Mouse (Mus musculus) limb, embryonic 15.5 days (tissue): Measurements from ENCODE around the gene Crls1. TPM values are rescaled to one million over a fixed set of nuclear protein-coding genes. Genes with fewer than 3 reads are reported as not detected.

Experiments used
- ATAC-seq: fragments of 200-750 bp; cut with Nextera tagmentation; 2 replicates; pipeline ENCODE4 v1.8.0; 2017; ENCODE audit warnings: low read depth, moderate TSS enrichment; ENCODE audit not compliant: insufficient number of reproducible peaks, low FRiP score, low TSS enrichment
- H3K27ac ChIP-seq: fragments of 300-500 bp; sonication (generic); 2 replicates; pipeline ENCODE4 v1.5.1; 2015; ENCODE audit warnings: moderate library complexity, mild to moderate bottlenecking, inconsistent platforms
- H3K27me3 ChIP-seq: fragments of 300-500 bp; sonication (generic); 2 replicates; pipeline ENCODE4 v1.6.1; 2015; ENCODE audit warnings: inconsistent platforms
- H3K36me3 ChIP-seq: fragments of 300-500 bp; sonication (generic); 2 replicates; pipeline ENCODE4 v1.6.1; 2015; ENCODE audit warnings: inconsistent platforms
- H3K4me1 ChIP-seq: fragments of 300-500 bp; sonication (generic); 2 replicates; pipeline ENCODE4 v1.6.1; 2015; ENCODE audit warnings: inconsistent platforms
- H3K4me2 ChIP-seq: fragments of 300-500 bp; sonication (generic); 2 replicates; pipeline ENCODE4 v1.6.1; 2015; ENCODE audit warnings: mild to moderate bottlenecking, inconsistent platforms
- H3K4me3 ChIP-seq: fragments of 300-500 bp; sonication (generic); 2 replicates; pipeline ENCODE4 v1.5.1; 2015; ENCODE audit warnings: mild to moderate bottlenecking, inconsistent platforms
- H3K9ac ChIP-seq: fragments of 300-500 bp; sonication (generic); 2 replicates; pipeline ENCODE4 v1.6.1; 2015; ENCODE audit warnings: inconsistent platforms
- H3K9me3 ChIP-seq: fragments of 300-500 bp; sonication (generic); 2 replicates; pipeline ENCODE4 v1.6.1; 2016; ENCODE audit warnings: inconsistent platforms
- WGBS: fragments of 180-500 bp; shearing (Covaris S2); methylation state at CpG from one replicate; pipeline ENCODE4 v1.1.7; 2015; 5-methylcytosine and 5-hydroxymethylcytosine counted together
- polyA plus RNA-seq: library from polyadenylated mRNA; unstranded; fragments of >200 nt; fragmentation: Nextera tagmentation; extraction: Ambion mirVana; gene quantifications from 2 replicates; pipeline ENCODE4 v1.2.1, GENCODE M21; 2015

Gene Crls1
- polyA plus RNA-seq, 1 experiment from 2014 or later: 17.8 TPM

DNA sequence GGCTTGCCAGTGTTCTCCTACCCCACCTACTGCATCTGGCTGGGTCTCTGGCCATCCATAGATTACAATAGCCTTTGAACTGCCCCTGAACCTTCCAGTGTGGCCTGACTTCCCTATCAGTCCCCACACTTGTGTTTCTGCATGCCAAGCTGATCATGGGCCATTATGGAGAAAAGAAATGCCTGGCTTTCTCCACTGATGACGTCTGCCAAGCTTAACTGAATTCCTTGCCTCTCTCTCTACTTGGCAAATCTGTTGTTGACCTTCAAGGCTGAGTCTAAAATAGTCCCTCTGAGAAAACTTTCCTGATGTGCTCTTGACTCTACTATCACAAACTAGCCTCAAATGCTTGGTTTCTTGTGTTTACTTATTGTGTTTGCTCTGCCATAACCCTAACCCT lies 51.7 kb downstream of the Crls1 start:
- no peaks in the 10 kb centered on the region for H3K9me3 ChIP-seq

DNA sequence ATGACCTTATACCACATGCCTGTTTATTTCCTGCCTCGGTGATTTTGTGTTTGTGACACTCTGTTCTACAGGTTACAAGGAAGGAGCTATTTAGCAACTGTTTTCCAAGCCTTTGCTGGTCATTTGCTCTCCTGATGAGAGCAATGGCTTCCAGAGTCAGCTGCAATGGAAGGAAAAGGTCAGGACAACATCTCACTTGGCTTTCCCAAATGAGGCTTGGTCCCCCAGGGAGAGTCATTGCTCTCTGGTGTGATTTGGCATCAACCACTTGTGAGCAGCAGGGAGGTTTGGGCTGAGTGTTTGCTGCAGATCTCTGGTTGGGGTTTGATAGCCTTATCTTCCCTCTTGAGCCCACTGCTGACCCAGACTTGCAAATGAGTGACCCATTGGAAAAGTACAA lies 54.1 kb downstream of the Crls1 start:
- Histone ChIP-seq H3K27me3 (no peaks in the 10 kb centered on the region), H3K27ac (no peak overlapping the region), H3K4me1 (no peaks in the 10 kb centered on the region), H3K36me3 (no peaks in the 10 kb centered on the region), H3K9me3 (no peaks in the 10 kb centered on the region), H3K9ac (no peak overlapping the region), H3K4me2 (no peak overlapping the region), H3K4me3 (no peak overlapping the region)
- no peak for ATAC-seq
- WGBS: 70% methylated on average over 1 of the region's 1 CpGs

More for the DNA sequence above, 51.7 kb downstream of the Crls1 start:
- H3K4me2 ChIP-seq: no peak overlapping the region
- H3K27me3 ChIP-seq: no peaks in the 10 kb centered on the region
- ATAC-seq: no peak
- 57% methylated on average over 1 of the region's 1 CpGs for WGBS
- no peak overlapping the region for H3K27ac ChIP-seq
- no peaks in the 10 kb centered on the region for H3K36me3 ChIP-seq
- H3K4me3 ChIP-seq: no peak overlapping the region
- no peaks in the 10 kb centered on the region for H3K4me1 ChIP-seq
- no peak overlapping the region for H3K9ac ChIP-seq

DNA sequence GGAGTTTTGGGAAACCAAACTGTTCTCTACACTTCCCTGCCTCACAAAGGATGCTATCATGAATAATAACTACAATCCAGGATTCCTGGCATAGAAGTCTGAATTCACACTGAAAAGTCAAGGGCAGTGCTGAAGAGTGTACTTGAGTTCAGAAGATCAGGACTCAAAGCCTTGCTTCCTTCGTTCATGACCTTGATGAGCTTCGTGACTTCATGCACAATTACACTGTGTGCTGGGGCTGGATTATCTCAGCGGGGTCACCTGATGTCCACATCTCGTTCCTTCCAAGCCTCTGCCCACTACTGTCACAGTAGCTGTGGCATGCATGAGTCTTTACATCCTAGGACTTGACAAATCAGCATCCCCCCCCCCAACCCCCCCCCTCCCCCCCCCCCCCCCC lies 55.2 kb downstream of the Crls1 start:
- H3K4me3 ChIP-seq: no peak overlapping the region
- no peak overlapping the region for H3K27ac ChIP-seq
- no peaks in the 10 kb centered on the region for H3K36me3 ChIP-seq
- no peaks in the 10 kb centered on the region for H3K9me3 ChIP-seq
- H3K9ac ChIP-seq: no peak overlapping the region
- H3K27me3 ChIP-seq: no peaks in the 10 kb centered on the region
- no peaks in the 10 kb centered on the region for H3K4me1 ChIP-seq
- 86% methylated on average over 4 of the region's 4 CpGs for WGBS
- ATAC-seq: no peak
- H3K4me2 ChIP-seq: no peak overlapping the region

DNA sequence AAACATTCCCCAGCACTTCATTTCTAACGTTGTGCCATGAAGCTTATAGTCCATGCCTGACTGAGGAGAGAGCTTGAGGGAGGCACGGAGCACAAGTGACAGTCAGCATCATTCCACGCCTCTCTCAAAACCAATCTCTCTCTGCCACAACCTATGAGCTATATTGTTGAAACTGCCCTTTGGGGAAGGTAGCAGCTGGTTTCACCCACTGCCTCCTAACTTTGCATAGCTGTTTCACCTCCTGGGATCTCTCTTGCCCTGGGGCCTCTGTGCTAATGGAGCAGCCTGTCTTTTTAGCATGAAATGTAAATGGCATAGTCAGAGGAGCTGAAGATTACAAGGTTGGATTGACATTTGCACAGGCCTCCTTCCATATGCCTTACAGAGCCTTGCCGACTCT lies 55.6 kb downstream of the Crls1 start:
- Histone ChIP-seq H3K4me3 (no peak overlapping the region), H3K9me3 (no peaks in the 10 kb centered on the region), H3K9ac (no peak overlapping the region), H3K36me3 (no peaks in the 10 kb centered on the region), H3K4me1 (no peaks in the 10 kb centered on the region), H3K27ac (no peak overlapping the region), H3K27me3 (no peaks in the 10 kb centered on the region), H3K4me2 (no peak overlapping the region)
- ATAC-seq: no peak
- WGBS: 93% methylated on average over 3 of the region's 4 CpGs

DNA sequence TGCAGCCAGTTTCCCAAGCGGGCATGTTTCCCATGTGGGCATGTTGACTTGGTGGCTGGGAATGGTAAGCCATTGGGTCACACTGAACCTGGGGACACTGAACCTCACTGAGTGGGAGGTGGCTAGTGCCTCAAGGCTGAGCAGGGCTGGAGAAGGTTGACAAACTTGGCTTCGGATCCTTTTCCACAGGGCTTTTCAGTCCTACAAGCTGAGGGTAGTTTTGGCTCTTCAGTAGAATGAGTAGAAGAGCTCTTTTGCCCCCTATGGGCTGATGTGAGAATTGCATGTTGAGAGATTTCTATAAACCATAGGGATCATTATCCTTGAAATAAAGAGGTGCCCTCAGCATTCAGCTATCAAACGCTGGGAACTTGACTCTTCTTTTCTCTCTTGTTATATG lies 57.0 kb downstream of the Crls1 start:
- ATAC-seq: no peak
- H3K36me3 ChIP-seq: no peaks in the 10 kb centered on the region
- no peak overlapping the region for H3K9ac ChIP-seq
- no peaks in the 10 kb centered on the region for H3K9me3 ChIP-seq
- H3K27ac ChIP-seq: no peak overlapping the region
- H3K4me2 ChIP-seq: no peak overlapping the region
- no peak overlapping the region for H3K4me3 ChIP-seq
- WGBS: 36% methylated on average over 3 of the region's 3 CpGs
- no peaks in the 10 kb centered on the region for H3K27me3 ChIP-seq
- H3K4me1 ChIP-seq: no peaks in the 10 kb centered on the region

DNA sequence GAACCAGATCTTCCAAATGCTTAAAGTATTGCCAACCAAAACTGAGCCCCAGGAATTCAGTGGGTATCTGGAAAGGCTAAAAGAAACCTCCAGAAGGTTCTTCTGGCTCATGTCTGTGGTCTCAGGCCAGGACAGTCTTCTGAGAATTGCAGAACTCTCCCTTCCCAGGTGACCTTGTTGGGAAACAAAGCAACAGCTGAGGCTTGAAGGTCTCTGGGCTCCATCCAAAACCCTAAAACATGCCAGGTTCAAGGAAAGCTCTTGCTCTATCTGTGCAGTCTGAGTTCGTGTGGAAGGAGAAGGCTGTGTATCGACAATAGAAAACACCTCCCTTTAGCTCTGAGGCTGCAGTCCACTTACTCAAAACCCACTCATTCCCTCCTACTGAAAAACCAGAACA lies 58.5 kb downstream of the Crls1 start:
- no peak overlapping the region for H3K4me2 ChIP-seq
- H3K27ac ChIP-seq: no peak overlapping the region
- H3K9ac ChIP-seq: no peak overlapping the region
- no peak overlapping the region for H3K4me3 ChIP-seq
- H3K4me1 ChIP-seq: no peaks in the 10 kb centered on the region
- no peak for ATAC-seq
- H3K36me3 ChIP-seq: no peaks in the 10 kb centered on the region
- H3K27me3 ChIP-seq: no peaks in the 10 kb centered on the region
- WGBS: 67% methylated on average over 2 of the region's 2 CpGs
- no peaks in the 10 kb centered on the region for H3K9me3 ChIP-seq

DNA sequence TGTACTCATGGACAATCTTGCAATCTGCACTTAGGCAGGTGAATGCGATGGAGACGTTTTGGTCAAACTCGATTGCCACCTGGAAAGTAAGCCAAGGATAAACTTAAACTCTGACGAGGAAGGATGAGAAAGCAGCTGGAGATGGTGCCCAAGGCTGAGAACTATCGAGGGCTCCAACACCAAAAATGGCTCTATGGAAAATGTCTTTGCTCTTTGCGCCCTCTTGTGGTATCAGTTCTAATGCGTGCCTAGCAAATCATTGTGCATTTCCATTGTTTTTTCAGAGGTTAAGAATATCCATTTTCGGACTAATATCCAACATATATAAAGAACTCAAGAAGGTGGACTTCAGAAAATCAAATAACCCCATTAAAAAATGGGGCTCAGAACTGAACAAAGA lies 60.3 kb downstream of the Crls1 start:
- H3K4me1 ChIP-seq: no peaks in the 10 kb centered on the region
- 31% methylated on average over 8 of the region's 8 CpGs for WGBS
- no peak overlapping the region for H3K4me2 ChIP-seq
- no peak overlapping the region for H3K4me3 ChIP-seq
- H3K9me3 ChIP-seq: no peaks in the 10 kb centered on the region
- no peaks in the 10 kb centered on the region for H3K27me3 ChIP-seq
- ATAC-seq: no peak
- H3K9ac ChIP-seq: no peak overlapping the region
- H3K36me3 ChIP-seq: no peaks in the 10 kb centered on the region
- no peak overlapping the region for H3K27ac ChIP-seq

DNA sequence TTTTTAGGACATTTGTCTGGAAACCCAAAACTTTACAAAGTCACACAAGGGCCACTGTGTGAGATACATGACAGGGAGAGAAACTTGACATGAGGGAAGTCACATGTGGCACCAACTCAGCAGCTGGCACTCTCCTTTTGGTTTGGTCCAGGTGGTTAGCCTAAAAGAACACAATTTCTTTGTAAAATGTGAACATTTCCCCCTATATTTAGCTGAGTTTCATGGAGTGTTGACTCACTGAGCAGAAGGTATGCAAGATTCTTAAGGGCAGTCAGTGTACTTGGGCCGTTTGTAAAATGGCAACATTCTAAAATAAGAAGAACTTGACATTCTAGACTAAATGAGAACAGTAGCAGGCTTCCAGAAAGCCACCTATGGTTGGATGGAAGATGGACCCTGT lies 68.3 kb downstream of the Crls1 start:
- ATAC-seq: no peak
- no peak overlapping the region for H3K4me2 ChIP-seq
- H3K4me3 ChIP-seq: no peak overlapping the region
- no peaks in the 10 kb centered on the region for H3K36me3 ChIP-seq
- H3K27me3 ChIP-seq: no peaks in the 10 kb centered on the region
- no peak overlapping the region for H3K9ac ChIP-seq
- H3K4me1 ChIP-seq: no peaks in the 10 kb centered on the region
- no peaks in the 10 kb centered on the region for H3K9me3 ChIP-seq
- 63% methylated on average over 1 of the region's 1 CpGs for WGBS
- H3K27ac ChIP-seq: no peak overlapping the region

Other genes with a start within 250 kb of the Crls1 start
- 14.0 and 16.9 TPM in 2 replicates for gene Shld1, start 159.7 kb upstream of the Crls1 start, polyA plus RNA-seq
- gene Chgb, start 65.4 kb upstream of the Crls1 start, polyA plus RNA-seq: 0.14 and 0.32 TPM in 2 replicates
- 22.4 and 25.5 TPM in 2 replicates for gene Trmt6, start 30.6 kb upstream of the Crls1 start, polyA plus RNA-seq
- gene Mcm8, start 30.5 kb upstream of the Crls1 start, polyA plus RNA-seq: 10.2 and 10.6 TPM in 2 replicates
- 0.35 and 0.40 TPM in 2 replicates for gene Lrrn4, start 34.2 kb downstream of the Crls1 start, polyA plus RNA-seq
- gene Fermt1, start 99.2 kb downstream of the Crls1 start, polyA plus RNA-seq: 20.9 and 24.4 TPM in 2 replicates